Mouse (Mus musculus): Measurements from ENCODE around the gene Phf23.

GRCm38 (mm10) chr11:70024151-70024514 is 28.6 kb downstream of the Phf23 start:
- no peak for TF ChIP-seq CTCF (IDR thresholded peaks at IDR 0.05; ENCODE audit: low read depth)
- TF ChIP-seq EP300 (IDR thresholded peaks at IDR 0.05; ENCODE audit: low read depth), result no peak

All from heart, postnatal 0 days (tissue).